Mouse (Mus musculus) liver, postnatal 0 days (tissue): ENCODE measurements around the gene Dis3l2.

Experiments
- CTCF ChIP-seq: sonication (generic); IDR thresholded peaks from 2 replicates; pipeline ENCODE4 v1.5.1; 2016; ENCODE audit warnings: antibody characterized with exemption, low read depth
- EP300 ChIP-seq: IDR thresholded peaks from 2 replicates; pipeline ENCODE4 v1.6.1; 2016; ENCODE audit warnings: antibody characterized with exemption, low read depth, mild to moderate bottlenecking

DNA sequence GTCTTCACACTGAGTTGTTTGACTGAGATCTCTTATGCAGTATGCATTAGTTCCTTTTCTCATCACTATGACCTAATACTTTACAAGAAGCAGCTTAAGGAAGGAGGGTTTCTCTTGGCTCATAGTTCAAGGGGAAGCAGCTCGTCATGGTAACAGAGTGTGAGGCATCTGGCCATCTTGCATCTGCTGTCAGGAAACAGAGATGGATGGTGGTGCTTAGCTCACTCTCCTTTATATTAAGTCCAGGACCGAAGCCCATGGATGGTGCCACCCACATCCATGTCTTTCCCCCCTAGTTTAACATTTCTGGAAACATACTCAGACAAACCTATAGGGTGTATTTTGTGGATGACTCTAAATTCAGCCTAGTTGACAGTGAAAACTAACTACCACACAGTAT is 170.1 kb downstream of the Dis3l2 start:
- no peak for TF ChIP-seq CTCF
- no peak for TF ChIP-seq EP300
